Mouse (Mus musculus) bone marrow, adult 2 months (tissue): ENCODE measurements at regions not wholly inside any gene's neighbourhood (a gene's known extent, or its start where the extent isn't known, plus 50 kb on each side); places are given as distances from the start of the nearest gene placed in this dataset.

ENCODE experiments used
- CTCF ChIP-seq: fragments of 200-500 bp; IDR thresholded peaks from 2 replicates; pipeline ENCODE4 v1.5.1; 2011; ENCODE audit warnings: low read length, control low read depth; ENCODE audit not compliant: control insufficient read depth, insufficient read depth
- POLR2A ChIP-seq: fragments of 200-500 bp; IDR thresholded peaks from 2 replicates; pipeline ENCODE4 v1.6.1; 2011; ENCODE audit warnings: low read depth, mild to moderate bottlenecking, control low read depth, low read length, borderline replicate concordance; ENCODE audit not compliant: control insufficient read depth

DNA sequence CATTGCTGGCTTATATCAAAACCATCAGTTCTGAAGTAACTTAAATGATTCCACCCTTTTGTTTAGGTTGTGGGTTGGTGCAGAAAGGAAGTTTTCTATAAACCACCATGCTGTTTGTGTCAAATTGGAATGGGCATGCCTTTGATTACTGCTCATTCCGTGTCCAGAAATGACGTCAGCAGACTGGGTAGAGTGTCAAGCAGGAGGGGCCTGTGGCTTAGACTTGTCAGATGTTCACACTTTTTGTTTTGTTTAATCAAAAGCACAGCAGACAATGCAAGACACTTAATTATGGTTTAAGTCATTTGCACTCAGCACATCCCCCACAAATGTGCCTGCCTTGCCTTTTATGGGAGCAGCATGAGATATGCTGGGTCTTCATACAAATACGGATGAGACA, 120.5 kb upstream of the Jag1 start:
- TF ChIP-seq CTCF (no peak), POLR2A (no peak)
